Mouse (Mus musculus) ES-E14 (cell line): ENCODE measurements around the gene Cask.

Source experiments
- CHD2 ChIP-seq: IDR thresholded peaks from 2 replicates; pipeline ENCODE4 v1.6.1; 2014; ENCODE audit warnings: mild to moderate bottlenecking, low read depth, low read length, inconsistent platforms
- HCFC1 ChIP-seq: IDR thresholded peaks from 2 replicates; pipeline ENCODE4 v1.6.1; 2012; ENCODE audit warnings: low read length, inconsistent platforms, borderline replicate concordance; ENCODE audit not compliant: insufficient read depth
- ZC3H11A ChIP-seq: IDR thresholded peaks from 2 replicates; pipeline ENCODE4 v1.6.1; 2012; ENCODE audit warnings: low read depth, mild to moderate bottlenecking, inconsistent platforms, low read length, borderline replicate concordance
- ZNF384 ChIP-seq: IDR thresholded peaks from 2 replicates; pipeline ENCODE4 v1.6.1; 2012; ENCODE audit warnings: low read depth, low read length, inconsistent platforms

DNA sequence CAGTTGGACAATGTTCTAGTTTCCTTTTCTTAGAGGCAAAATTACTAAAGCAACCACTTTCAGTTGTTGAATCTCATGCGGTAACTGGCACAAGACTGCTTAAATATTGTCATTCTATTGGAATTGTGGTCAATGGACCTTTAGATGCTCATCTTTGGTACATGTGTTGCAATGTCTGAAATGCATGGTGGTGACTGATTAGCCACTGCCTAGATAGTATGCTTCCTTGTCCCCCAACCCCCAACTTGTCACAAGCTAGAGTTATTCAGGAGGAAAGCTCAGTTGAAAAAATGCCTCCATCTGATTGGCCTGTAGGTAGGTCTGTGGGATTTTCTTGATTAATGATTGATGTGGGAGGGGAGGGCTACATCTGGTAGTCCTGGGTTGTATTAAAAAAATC, 233.9 kb downstream of the Cask start:
- TF ChIP-seq ZC3H11A = no peak
- no peak for TF ChIP-seq HCFC1
- TF ChIP-seq CHD2 = no peak
- TF ChIP-seq ZNF384 = no peak
